Mouse (Mus musculus) adrenal gland, adult (tissue): ENCODE data around the gene Cox15.

ENCODE experiments used
- DNase-seq, 2 experiments: peaks; one replicate each; pipeline ENCODE4 v3.0.0; 2022 to 2023; ENCODE audit warnings: low spot score in 1 of 2; ENCODE audit not compliant: inconsistent age in 2 of 2

The Cox15 gene

DNA sequence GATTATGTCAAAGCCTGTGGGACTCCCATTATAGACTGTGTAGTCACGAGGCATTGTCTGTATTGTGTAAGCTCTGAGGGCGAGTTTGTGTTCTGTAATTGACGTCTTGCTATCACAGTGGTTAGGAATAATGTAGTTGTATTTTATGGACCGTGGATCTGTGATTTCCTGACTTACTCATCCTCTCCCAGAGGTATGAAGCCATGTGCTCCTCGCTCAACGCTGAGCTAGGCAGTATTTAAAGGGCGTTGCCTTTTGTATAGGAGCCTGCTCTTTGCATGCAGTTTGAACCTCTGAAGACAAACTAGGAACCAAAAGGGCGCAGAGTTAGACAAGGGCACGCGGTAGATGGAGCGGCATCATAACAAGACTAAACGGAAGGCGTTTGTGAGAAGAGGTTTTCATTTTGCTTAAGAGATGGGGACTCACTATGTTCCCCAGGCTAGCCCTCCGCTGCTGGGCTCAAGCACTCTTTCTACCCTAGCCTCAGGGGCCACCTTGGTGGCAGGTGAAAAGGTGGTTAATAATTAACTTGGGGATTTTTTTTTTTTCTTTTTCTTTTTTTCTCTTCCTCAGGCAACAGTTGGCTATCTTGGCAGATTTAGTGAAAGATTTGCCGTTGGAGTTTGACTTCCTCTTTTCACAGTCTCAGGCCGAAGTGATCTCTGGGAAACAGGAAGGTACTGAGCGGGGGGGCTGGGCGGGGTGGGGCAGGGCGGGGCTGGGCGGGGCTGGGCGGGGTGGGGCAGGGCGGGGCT is 41.5 kb downstream of the Cox15 start:
- no peak for DNase-seq

- no peak for DNase-seq
Measured at GRCm38 (mm10) chr19:43709317-43709716, 43.5 kb downstream of the Cox15 start.

GRCm38 (mm10) chr19:43708206-43708605 is 44.6 kb downstream of the Cox15 start:
- DNase-seq = no peak

- no peak for DNase-seq
Measured at GRCm38 (mm10) chr19:43704787-43705497, 47.9 kb downstream of the Cox15 start.

DNA sequence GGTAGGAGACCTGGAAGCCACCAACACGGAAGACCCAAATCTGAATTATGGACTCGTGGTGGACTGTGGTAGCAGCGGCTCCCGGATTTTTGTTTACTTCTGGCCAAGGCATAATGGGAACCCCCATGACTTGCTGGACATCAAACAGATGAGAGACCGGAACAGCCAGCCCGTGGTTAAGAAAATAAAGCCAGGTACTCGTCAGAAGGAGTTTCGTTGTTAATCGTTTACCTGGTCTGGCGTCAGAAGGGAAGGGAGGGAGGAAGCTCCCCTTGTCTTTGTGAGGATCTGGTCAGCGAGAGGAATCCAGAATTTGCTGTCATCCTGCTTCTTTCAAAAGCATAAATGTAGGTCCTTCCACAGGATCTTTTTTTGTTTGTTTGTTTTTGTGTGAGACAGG is 48.6 kb downstream of the Cox15 start:
- DNase-seq = no peak

GRCm38 (mm10) chr19:43699763-43700155 is 53.0 kb downstream of the Cox15 start:
- DNase-seq = no peak

- DNase-seq = no peak
Measured at GRCm38 (mm10) chr19:43699021-43699762, 53.6 kb downstream of the Cox15 start.

- DNase-seq = no peak
Measured at GRCm38 (mm10) chr19:43697666-43698370, 55.0 kb downstream of the Cox15 start.

DNA sequence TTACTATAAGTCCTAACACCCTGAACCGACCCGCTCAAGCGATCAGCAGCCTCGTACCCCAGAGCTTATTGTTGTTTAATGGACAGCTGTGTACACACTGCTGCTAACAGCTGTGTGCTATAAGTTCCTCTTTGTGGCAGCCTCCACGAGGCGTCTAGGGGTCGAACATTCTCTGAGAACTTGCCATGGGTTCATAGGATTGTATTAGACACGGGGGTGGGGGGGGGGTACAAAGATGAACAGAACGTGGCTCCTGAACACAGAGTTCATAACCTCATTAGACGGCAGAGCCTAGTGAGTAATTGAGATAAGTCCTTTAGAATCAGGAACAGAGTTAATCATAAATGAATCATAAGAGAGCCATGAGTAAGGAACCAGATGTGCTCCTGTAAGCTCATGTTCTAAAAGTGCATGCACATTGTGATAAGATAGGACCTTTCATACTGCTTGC is 57.3 kb downstream of the Cox15 start:
- DNase-seq = no peak

- no peak for DNase-seq
Measured at GRCm38 (mm10) chr19:43692815-43693214, 60.0 kb downstream of the Cox15 start.

DNA sequence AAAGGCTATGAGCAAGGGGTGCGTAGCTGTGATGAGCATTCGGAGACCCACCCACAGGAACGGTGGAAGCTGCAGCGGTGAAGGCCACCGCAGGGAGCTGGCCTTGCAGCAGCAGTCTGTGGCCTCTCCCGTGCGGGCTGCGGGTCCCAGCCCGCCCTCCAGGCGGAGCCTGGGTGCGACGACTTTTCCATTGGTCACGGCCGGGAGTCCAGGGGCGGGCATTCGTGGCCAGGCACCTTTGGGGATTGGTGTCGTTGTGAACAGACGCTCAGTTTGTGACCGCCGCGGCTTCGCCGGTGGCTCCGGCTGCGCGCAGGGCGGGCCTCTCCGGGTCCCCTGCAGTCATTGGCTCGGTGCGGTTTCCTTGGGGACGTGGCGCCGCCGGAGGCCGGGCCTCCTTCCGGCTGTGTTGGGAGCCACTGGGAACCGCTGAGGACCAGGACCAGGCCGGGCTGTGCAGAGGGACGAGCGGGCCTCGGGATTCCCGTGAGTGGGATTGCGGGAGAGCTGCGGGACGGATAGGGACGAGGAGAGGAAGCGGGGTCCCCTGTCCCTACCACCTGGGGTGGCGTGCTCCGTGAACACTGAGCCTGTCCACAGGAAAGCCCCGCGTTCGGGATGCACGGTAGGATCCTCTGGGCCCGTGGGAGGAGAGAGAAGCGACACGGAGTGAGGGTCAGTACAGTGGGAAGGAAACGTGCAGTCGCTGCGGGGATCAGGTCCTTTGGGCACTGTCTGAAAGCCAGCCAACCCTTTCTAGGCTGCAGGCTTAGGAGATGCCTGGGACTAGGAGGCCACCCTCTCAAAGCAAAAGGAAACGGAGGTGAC is 63.2 kb downstream of the Cox15 start, which contains the start of gene Entpd7:
Gene Entpd7 (plus strand): TSS at position 254 of the 828 bp plus-strand sequence.
- DNase-seq = peak; percentile 99
